Mouse (Mus musculus): Measurements from ENCODE around the gene Stk11ip. TPM values are rescaled to one million over a fixed set of nuclear protein-coding genes. Genes with fewer than 3 reads are reported as not detected.

Gene Stk11ip
- total and polyA plus RNA-seq, 2 experiments from 2014 or later = 8.3 to 18.4 TPM

DNA sequence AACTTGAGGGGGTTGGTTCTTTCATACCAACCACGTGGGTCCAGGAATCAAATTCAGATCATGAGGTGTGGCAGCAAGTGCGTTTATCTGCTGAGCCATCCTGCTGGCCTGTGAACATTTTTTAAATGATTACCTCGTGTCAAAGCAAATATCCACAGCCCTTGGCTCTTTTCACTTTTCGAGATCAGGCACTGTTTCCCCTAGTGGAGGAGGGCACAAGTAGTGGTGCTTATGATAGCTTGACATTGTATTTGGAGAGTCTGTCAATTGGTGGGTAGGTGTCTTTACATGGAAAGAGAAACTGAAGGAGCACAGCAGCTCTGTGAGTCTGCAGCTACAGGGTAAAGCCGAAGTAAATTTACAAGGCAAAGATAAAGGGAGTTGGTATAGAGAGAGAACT, 43.6 kb downstream of the Stk11ip start:
- Histone ChIP-seq H3K9ac (replicated peaks; ENCODE audit: low read depth, low read length) (no peak overlapping the region), H3K4me3 (ENCODE audit: low read depth, low read length) (no peak overlapping the region), H3K4me1 (ENCODE audit: control insufficient read depth, insufficient read depth) (peaks cover 26% of the 10 kb centered on the region), H3K4me2 (ENCODE audit: low read depth, low read length) (no peak overlapping the region), H3K27me3 (ENCODE audit: control insufficient read depth, insufficient read depth, low read length) (no peaks in the 10 kb centered on the region), H3K9me3 (replicated peaks; ENCODE audit: control insufficient read depth, low read length) (no peaks in the 10 kb centered on the region), H3K36me3 (replicated peaks; ENCODE audit: control insufficient read depth, insufficient read depth, low read length) (no peaks in the 10 kb centered on the region), H3K27ac (ENCODE audit: low read depth) (peak overlapping the region; percentile 84; the same call in 1 of the 2 replicates)
- ATAC-seq (ENCODE audit: insufficient read depth, low read depth) (no peak), DNase-seq (ENCODE audit: low spot score) (no peak)
- WGBS = 36% methylated on average over 5 of the region's 5 CpGs
- no peak for TF ChIP-seq EP300 (IDR thresholded peaks at IDR 0.05; ENCODE audit: low read depth)
- no peak for TF ChIP-seq CTCF (IDR thresholded peaks at IDR 0.05; ENCODE audit: low read depth)

DNA sequence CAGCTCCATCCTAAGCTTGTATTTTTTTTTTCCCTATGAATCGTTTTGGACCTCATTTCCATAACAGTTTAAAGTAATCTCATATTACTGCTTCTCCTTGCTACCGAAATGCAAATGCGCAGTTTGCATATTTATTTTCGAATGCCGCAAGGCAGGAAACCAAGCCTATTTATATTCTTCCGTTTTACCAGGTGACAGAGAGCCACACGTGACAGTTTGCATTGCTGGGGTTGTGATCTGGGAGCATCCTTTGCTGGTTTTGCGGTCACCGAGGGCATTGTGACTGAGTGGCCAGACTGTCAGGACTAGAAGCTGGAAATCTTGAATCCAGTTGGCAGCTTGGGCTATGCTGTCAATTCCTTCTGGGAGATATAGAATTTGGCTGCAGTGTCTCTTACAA, 44.3 kb downstream of the Stk11ip start:
- 0 out of 2 replicates have a peak, but pooled peaks have one; percentile 21 for ATAC-seq (ENCODE audit: insufficient read depth, low read depth)
- TF ChIP-seq CTCF (IDR thresholded peaks at IDR 0.05; ENCODE audit: low read depth) (no peak), EP300 (IDR thresholded peaks at IDR 0.05; ENCODE audit: low read depth) (no peak)
- Histone ChIP-seq H3K9ac (replicated peaks; ENCODE audit: low read depth, low read length) (peak overlapping the region; percentile 16; the same call in 1 of the 2 replicates), H3K36me3 (replicated peaks; ENCODE audit: control insufficient read depth, insufficient read depth, low read length) (no peaks in the 10 kb centered on the region), H3K9me3 (replicated peaks; ENCODE audit: control insufficient read depth, low read length) (no peaks in the 10 kb centered on the region), H3K27ac (ENCODE audit: low read depth) (peak overlapping the region; percentile 84), H3K4me3 (ENCODE audit: low read depth, low read length) (no peak overlapping the region), H3K27me3 (ENCODE audit: control insufficient read depth, insufficient read depth, low read length) (no peaks in the 10 kb centered on the region), H3K4me2 (ENCODE audit: low read depth, low read length) (no peak overlapping the region), H3K4me1 (ENCODE audit: control insufficient read depth, insufficient read depth) (peaks cover 33% of the 10 kb centered on the region)
- 26% methylated on average over 9 of the region's 9 CpGs for WGBS
- no peak for DNase-seq (ENCODE audit: low spot score)

DNA sequence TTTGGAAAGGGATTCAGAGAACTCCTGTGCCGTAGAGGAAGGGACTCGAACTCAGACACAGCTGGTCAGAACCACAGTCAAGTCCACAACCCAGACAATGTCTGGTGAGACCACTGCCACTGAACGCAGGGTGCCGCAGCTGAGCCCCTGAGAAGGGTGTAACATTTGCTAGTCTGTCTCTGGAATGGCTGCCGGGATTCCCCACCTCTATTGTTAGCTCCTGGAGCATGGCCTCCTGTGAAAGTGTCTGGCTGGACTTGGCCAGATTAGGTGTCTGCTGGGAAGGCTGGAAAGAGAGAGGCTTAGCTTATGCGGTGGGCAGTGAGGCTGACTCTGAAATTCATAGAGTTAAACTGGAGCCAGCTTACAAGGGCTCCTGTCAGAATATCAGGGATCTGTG, 49.1 kb downstream of the Stk11ip start:
- Histone ChIP-seq H3K4me3 (ENCODE audit: low read depth, low read length) (no peak overlapping the region), H3K27me3 (ENCODE audit: control insufficient read depth, insufficient read depth, low read length) (no peaks in the 10 kb centered on the region), H3K4me2 (ENCODE audit: low read depth, low read length) (no peak overlapping the region), H3K27ac (ENCODE audit: low read depth) (peak overlapping the region; percentile 82), H3K4me1 (ENCODE audit: control insufficient read depth, insufficient read depth) (peaks cover 26% of the 10 kb centered on the region), H3K9me3 (replicated peaks; ENCODE audit: control insufficient read depth, low read length) (no peaks in the 10 kb centered on the region), H3K9ac (replicated peaks; ENCODE audit: low read depth, low read length) (no peak overlapping the region), H3K36me3 (replicated peaks; ENCODE audit: control insufficient read depth, insufficient read depth, low read length) (no peaks in the 10 kb centered on the region)
- TF ChIP-seq EP300 (IDR thresholded peaks at IDR 0.05; ENCODE audit: low read depth) (no peak), CTCF (IDR thresholded peaks at IDR 0.05; ENCODE audit: low read depth) (peak; percentile 16; the same call in 1 of the 2 replicates)
- peak; percentile 46 for DNase-seq (ENCODE audit: low spot score)
- peak; percentile 62 for ATAC-seq (ENCODE audit: insufficient read depth, low read depth)
- WGBS = 32% methylated on average over 6 of the region's 6 CpGs

DNA sequence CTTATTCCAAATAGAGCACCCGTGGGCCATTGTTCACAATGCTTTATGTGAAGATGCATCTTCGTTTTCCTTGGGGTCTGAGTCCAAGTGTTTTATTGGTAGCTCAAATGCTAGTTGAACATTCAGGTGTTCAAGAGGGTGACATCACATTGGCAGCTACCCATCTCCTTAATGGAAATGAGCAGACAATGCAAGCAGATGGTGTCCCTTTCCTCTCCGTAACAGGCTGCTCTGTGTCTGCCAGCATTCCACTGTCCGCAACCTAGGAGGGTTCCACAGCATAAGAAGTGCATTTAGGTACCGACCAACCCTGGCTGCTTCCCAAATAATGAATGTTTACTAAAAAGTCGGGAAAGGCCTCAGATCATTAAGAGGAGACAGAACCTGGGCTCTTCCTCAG, 51.4 kb downstream of the Stk11ip start:
- Histone ChIP-seq H3K27ac (ENCODE audit: low read depth) (no peak overlapping the region), H3K9me3 (replicated peaks; ENCODE audit: control insufficient read depth, low read length) (no peaks in the 10 kb centered on the region), H3K4me2 (ENCODE audit: low read depth, low read length) (no peak overlapping the region), H3K27me3 (ENCODE audit: control insufficient read depth, insufficient read depth, low read length) (no peaks in the 10 kb centered on the region), H3K9ac (replicated peaks; ENCODE audit: low read depth, low read length) (no peak overlapping the region), H3K4me3 (ENCODE audit: low read depth, low read length) (no peak overlapping the region), H3K4me1 (ENCODE audit: control insufficient read depth, insufficient read depth) (peaks cover 21% of the 10 kb centered on the region), H3K36me3 (replicated peaks; ENCODE audit: control insufficient read depth, insufficient read depth, low read length) (no peaks in the 10 kb centered on the region)
- DNase-seq (ENCODE audit: low spot score) (no peak), ATAC-seq (ENCODE audit: insufficient read depth, low read depth) (no peak)
- 85% methylated on average over 6 of the region's 6 CpGs for WGBS
- TF ChIP-seq EP300 (IDR thresholded peaks at IDR 0.05; ENCODE audit: low read depth) = no peak

DNA sequence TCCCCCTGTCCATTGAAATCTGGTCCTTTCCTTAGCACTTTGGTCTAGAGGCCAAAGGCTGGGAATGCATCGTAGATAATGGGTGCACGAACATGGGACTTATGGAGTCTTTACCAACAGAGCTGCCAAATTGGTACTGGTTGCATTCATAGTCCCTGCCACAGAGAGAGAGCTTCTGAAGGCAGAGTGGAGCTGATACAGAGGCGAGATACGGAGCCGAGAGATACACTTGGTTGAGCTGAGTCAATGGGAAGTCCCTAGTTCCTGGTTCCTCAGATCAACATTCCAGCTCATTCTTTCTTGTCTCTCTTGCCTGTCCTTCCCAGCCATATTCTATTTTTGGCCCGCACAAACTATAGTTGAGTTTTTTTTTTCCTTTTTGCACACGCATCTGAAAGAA, 52.4 kb downstream of the Stk11ip start:
- no peaks in the 10 kb centered on the region for H3K9me3 ChIP-seq (replicated peaks; ENCODE audit: control insufficient read depth, low read length)
- H3K27ac ChIP-seq (ENCODE audit: low read depth) = no peak overlapping the region
- ATAC-seq (ENCODE audit: insufficient read depth, low read depth) = no peak
- no peak overlapping the region for H3K9ac ChIP-seq (replicated peaks; ENCODE audit: low read depth, low read length)
- H3K4me3 ChIP-seq (ENCODE audit: low read depth, low read length) = no peak overlapping the region
- no peak overlapping the region for H3K4me2 ChIP-seq (ENCODE audit: low read depth, low read length)
- H3K4me1 ChIP-seq (ENCODE audit: control insufficient read depth, insufficient read depth) = peaks cover 21% of the 10 kb centered on the region
- H3K36me3 ChIP-seq (replicated peaks; ENCODE audit: control insufficient read depth, insufficient read depth, low read length) = no peaks in the 10 kb centered on the region
- no peaks in the 10 kb centered on the region for H3K27me3 ChIP-seq (ENCODE audit: control insufficient read depth, insufficient read depth, low read length)
- TF ChIP-seq EP300 (IDR thresholded peaks at IDR 0.05; ENCODE audit: low read depth) (no peak), CTCF (IDR thresholded peaks at IDR 0.05; ENCODE audit: low read depth) (no peak)
- WGBS = 37% methylated on average over 7 of the region's 7 CpGs
- DNase-seq (ENCODE audit: low spot score) = no peak

All from heart, postnatal 0 days (tissue).